Mouse (Mus musculus) gastrocnemius, adult 2 months (tissue): Measurements from ENCODE around the gene Olfr1423. TPM values are rescaled to one million over a fixed set of nuclear protein-coding genes. Genes with fewer than 3 reads are reported as not detected.
A peak's percentile ranks its signal among the peaks of the same experiment; 100 is the strongest.
"Not testable (repeated sequence)": the region's sequence is repeated elsewhere in the genome, so short reads cannot be mapped to it uniquely, and the experiment has no call there.

Experiments
- DNase-seq: peaks from one replicate; pipeline ENCODE4 v3.0.0; 2022
- H3K27ac ChIP-seq: fragments of 200-600 bp; 2 replicates; pipeline ENCODE4 v1.8.1; 2022; ENCODE audit warnings: mild to moderate bottlenecking
- H3K4me3 ChIP-seq: fragments of 200-600 bp; 2 replicates; pipeline ENCODE4 v1.8.1; 2022; ENCODE audit warnings: mild to moderate bottlenecking, moderate library complexity
- CTCF ChIP-seq: fragments of 200-600 bp; IDR thresholded peaks from 2 replicates; pipeline ENCODE4 v1.8.1; 2022; ENCODE audit warnings: antibody characterized with exemption, mild to moderate bottlenecking, moderate library complexity
- intact Hi-C: fragments of 180-260 bp; cut with DNase I; formaldehyde crosslinking; loops from one replicate; pipeline ENCODE4 v1.15.1; 2025
- total RNA-seq, 2 experiments: library from RNA; stranded (reverse); gene quantifications; 2 replicates each; pipeline ENCODE4 v1.2.3; 2021

Olfr1423 gene
- total RNA-seq, 2 experiments from 2014 or later = not detected

- no peak for TF ChIP-seq CTCF
- H3K4me3 ChIP-seq = peak overlapping the region; percentile 81
- intact Hi-C loops = no loop called here
- DNase-seq = no peak
- peak overlapping the region; percentile 93 for H3K27ac ChIP-seq
Measured at GRCm38 (mm10) chr19:12004216-12005008, 36.7 kb downstream of the Olfr1423 start.

GRCm38 (mm10) chr19:12003568-12003967, 37.5 kb downstream of the Olfr1423 start:
- no peak for TF ChIP-seq CTCF
- intact Hi-C loops = no loop called here
- Histone ChIP-seq H3K27ac (no peak overlapping the region), H3K4me3 (no peak overlapping the region)
- no peak for DNase-seq

GRCm38 (mm10) chr19:12002791-12003190, 38.3 kb downstream of the Olfr1423 start:
- no peak for DNase-seq
- intact Hi-C loops = no loop called here
- Histone ChIP-seq H3K27ac (no peak overlapping the region; the same call in 1 of the 2 replicates), H3K4me3 (peak overlapping the region; percentile 55)
- TF ChIP-seq CTCF = no peak

GRCm38 (mm10) chr19:12002125-12002524, 39.0 kb downstream of the Olfr1423 start:
- Histone ChIP-seq H3K4me3 (peak overlapping the region; percentile 55), H3K27ac (peak overlapping the region; percentile 62; the same call in 1 of the 2 replicates)
- intact Hi-C loops = no loop called here

GRCm38 (mm10) chr19:12001686-12002085, 39.4 kb downstream of the Olfr1423 start:
- no peak overlapping the region for H3K27ac ChIP-seq
- no peak for TF ChIP-seq CTCF
- intact Hi-C loops = no loop called here
- no peak for DNase-seq
- peak overlapping the region; percentile 55 for H3K4me3 ChIP-seq

More at GRCm38 (mm10) chr19:12002125-12002524, 39.0 kb downstream of the Olfr1423 start:
- DNase-seq = peak; percentile 61
- no peak for TF ChIP-seq CTCF

- intact Hi-C loops = no loop called here
- no peak overlapping the region for H3K27ac ChIP-seq
- DNase-seq = no peak
- no peak for TF ChIP-seq CTCF
- no peak overlapping the region for H3K4me3 ChIP-seq
Measured at GRCm38 (mm10) chr19:11995722-11996448, 45.2 kb downstream of the Olfr1423 start.

- intact Hi-C loops = loop anchor here (5.0 kb wide), 1 partner anchor 53 kb away; no protein-coding TSS in a partner anchor
- no peak for TF ChIP-seq CTCF
- DNase-seq = no peak
- H3K27ac ChIP-seq = peak overlapping the region; percentile 31
- H3K4me3 ChIP-seq = no peak overlapping the region
Measured at GRCm38 (mm10) chr19:11994703-11995431, 46.2 kb downstream of the Olfr1423 start.

- Histone ChIP-seq H3K4me3 (no peak overlapping the region), H3K27ac (no peak overlapping the region)
- DNase-seq = no peak
- intact Hi-C loops = loop anchor here (5.0 kb wide), 1 partner anchor 50 kb away; no protein-coding TSS in a partner anchor
- no peak for TF ChIP-seq CTCF
Measured at GRCm38 (mm10) chr19:11992441-11993029, 48.6 kb downstream of the Olfr1423 start.

- H3K4me3 ChIP-seq = no peak overlapping the region
- DNase-seq = no peak
- intact Hi-C loops = loop anchor here (5.0 kb wide), 1 partner anchor 50 kb away; no protein-coding TSS in a partner anchor
- no peak for TF ChIP-seq CTCF
- no peak overlapping the region for H3K27ac ChIP-seq
Measured at GRCm38 (mm10) chr19:11992034-11992433, 49.1 kb downstream of the Olfr1423 start.

- no peak overlapping the region for H3K27ac ChIP-seq
- TF ChIP-seq CTCF = no peak
- intact Hi-C loops = no loop called here
- H3K4me3 ChIP-seq = no peak overlapping the region
- no peak for DNase-seq
Measured at GRCm38 (mm10) chr19:11989334-11989733, 51.8 kb downstream of the Olfr1423 start.

- Histone ChIP-seq H3K4me3 (no peak overlapping the region), H3K27ac (no peak overlapping the region)
- DNase-seq = no peak
- intact Hi-C loops = no loop called here
- TF ChIP-seq CTCF = no peak
Measured at GRCm38 (mm10) chr19:11987841-11988240, 53.3 kb downstream of the Olfr1423 start.

- H3K4me3 ChIP-seq, intact Hi-C loops, H3K27ac ChIP-seq, DNase-seq: not testable (repeated sequence)
Measured at GRCm38 (mm10) chr19:11984614-11985013, 56.5 kb downstream of the Olfr1423 start.

Other genes with a start within 250 kb of the Olfr1423 start
- gene Stx3, start 221.9 kb downstream of the Olfr1423 start, total RNA-seq = 1 to 10 TPM; 1.7 to 2.6 TPM
- not detected for gene Olfr1417, start 202.1 kb downstream of the Olfr1423 start, total RNA-seq
- not detected for gene Olfr1418, start 180.3 kb downstream of the Olfr1423 start, total RNA-seq
- gene Olfr1419, start 166.2 kb downstream of the Olfr1423 start, total RNA-seq = not detected
- gene Olfr1420, start 154.8 kb downstream of the Olfr1423 start, total RNA-seq = not detected
- gene Patl1, start 128.9 kb downstream of the Olfr1423 start, total RNA-seq = 10 to 100 TPM; 24.3 to 29.3 TPM
- gene Osbp, start 75.4 kb downstream of the Olfr1423 start, total RNA-seq = 10 to 100 TPM; 54.3 to 62.9 TPM
- gene Olfr1424, start 21.4 kb upstream of the Olfr1423 start, total RNA-seq = not detected
- gene Olfr1425, start 36.4 kb upstream of the Olfr1423 start, total RNA-seq = not detected
- gene Olfr1426, start 50.7 kb upstream of the Olfr1423 start, total RNA-seq = not detected
- not detected for gene Olfr1427, start 62.0 kb upstream of the Olfr1423 start, total RNA-seq
- gene Olfr1428, start 74.6 kb upstream of the Olfr1423 start, total RNA-seq = not detected
- not detected for gene Olfr76, start 81.9 kb upstream of the Olfr1423 start, total RNA-seq
- gene Olfr1555-ps1, start 128.8 kb upstream of the Olfr1423 start, total RNA-seq = not detected
- gene Olfr1431, start 159.3 kb upstream of the Olfr1423 start, total RNA-seq = not detected
- not detected for gene Olfr1432, start 191.3 kb upstream of the Olfr1423 start, total RNA-seq
- gene Olfr262, start 200.3 kb upstream of the Olfr1423 start, total RNA-seq = not detected
- not detected for gene Olfr235, start 219.7 kb upstream of the Olfr1423 start, total RNA-seq
- not detected for gene Olfr1434, start 238.5 kb upstream of the Olfr1423 start, total RNA-seq